Mouse (Mus musculus) adipose tissue, adult 10 weeks (tissue): ENCODE results near the gene F13a1. TPM values are rescaled to one million over a fixed set of nuclear protein-coding genes. Genes with fewer than 3 reads are reported as not detected.

Experiments used
- polyA plus RNA-seq: library from polyadenylated mRNA; stranded (reverse); fragments of 350-450 nt; fragmentation: Illumina TruSeq; extraction: RNeasy Lipid Tissue Mini Kit (QIAGEN cat#74804); gene quantifications from one replicate; pipeline ENCODE4 v1.2.3, GENCODE M21; 2014; ENCODE audit warnings: low read depth, low replicate concordance

The F13a1 gene
- 49.4 TPM for polyA plus RNA-seq

GRCm38 (mm10) chr13:37050126-37050525, at the start of gene F13a1:
Gene F13a1, minus strand, starts transcription at chr13:37050244.

